Mouse (Mus musculus): ENCODE data around the gene Nceh1. TPM values are rescaled to one million over a fixed set of nuclear protein-coding genes. Genes with fewer than 3 reads are reported as not detected.

Nceh1 gene
- polyA plus RNA-seq, 1 experiment from 2014 or later, result 6.7 TPM

- no peak overlapping the region for H3K9ac ChIP-seq (replicated peaks; ENCODE audit: low read depth, low read length)
- H3K9me3 ChIP-seq (ENCODE audit: control insufficient read depth, low read depth, low read length), result no peaks in the 10 kb centered on the region
- H3K27me3 ChIP-seq (ENCODE audit: control insufficient read depth, insufficient read depth, low read length), result no peaks in the 10 kb centered on the region
- no peaks in the 10 kb centered on the region for H3K4me1 ChIP-seq (ENCODE audit: control insufficient read depth, insufficient read depth, low read length)
- H3K36me3 ChIP-seq (ENCODE audit: control insufficient read depth, insufficient read depth, low read length), result no peaks in the 10 kb centered on the region
- 57% methylated on average over 9 of the region's 9 CpGs for WGBS
- no peak overlapping the region for H3K4me3 ChIP-seq (ENCODE audit: low read depth, low read length)
- H3K4me2 ChIP-seq (replicated peaks; ENCODE audit: low read depth, low read length), result no peak overlapping the region
- no peak for ATAC-seq (ENCODE audit: insufficient number of reproducible peaks, insufficient read depth, low FRiP score, low read depth)
- no peak overlapping the region for H3K27ac ChIP-seq (ENCODE audit: low read length)
Measured at GRCm38 (mm10) chr3:27302339-27303022, 119.7 kb downstream of the Nceh1 start.

GRCm38 (mm10) chr3:27306815-27307214, 124.0 kb downstream of the Nceh1 start:
- WGBS, result 81% methylated on average over 10 of the region's 10 CpGs
- no peak overlapping the region for H3K4me3 ChIP-seq (ENCODE audit: low read depth, low read length)
- no peaks in the 10 kb centered on the region for H3K4me1 ChIP-seq (ENCODE audit: control insufficient read depth, insufficient read depth, low read length)
- ATAC-seq (ENCODE audit: insufficient number of reproducible peaks, insufficient read depth, low FRiP score, low read depth), result no peak
- no peaks in the 10 kb centered on the region for H3K27me3 ChIP-seq (ENCODE audit: control insufficient read depth, insufficient read depth, low read length)
- H3K9ac ChIP-seq (replicated peaks; ENCODE audit: low read depth, low read length), result no peak overlapping the region
- no peak overlapping the region for H3K4me2 ChIP-seq (replicated peaks; ENCODE audit: low read depth, low read length)
- H3K9me3 ChIP-seq (ENCODE audit: control insufficient read depth, low read depth, low read length), result no peaks in the 10 kb centered on the region
- H3K27ac ChIP-seq (ENCODE audit: low read length), result no peak overlapping the region
- no peaks in the 10 kb centered on the region for H3K36me3 ChIP-seq (ENCODE audit: control insufficient read depth, insufficient read depth, low read length)

- Histone ChIP-seq H3K4me2 (replicated peaks; ENCODE audit: low read depth, low read length) (no peak overlapping the region), H3K9me3 (ENCODE audit: control insufficient read depth, low read depth, low read length) (no peaks in the 10 kb centered on the region), H3K36me3 (ENCODE audit: control insufficient read depth, insufficient read depth, low read length) (no peaks in the 10 kb centered on the region), H3K4me3 (ENCODE audit: low read depth, low read length) (no peak overlapping the region), H3K27me3 (ENCODE audit: control insufficient read depth, insufficient read depth, low read length) (no peaks in the 10 kb centered on the region), H3K27ac (ENCODE audit: low read length) (no peak overlapping the region), H3K4me1 (ENCODE audit: control insufficient read depth, insufficient read depth, low read length) (no peaks in the 10 kb centered on the region), H3K9ac (replicated peaks; ENCODE audit: low read depth, low read length) (no peak overlapping the region)
- no peak for ATAC-seq (ENCODE audit: insufficient number of reproducible peaks, insufficient read depth, low FRiP score, low read depth)
- 94% methylated on average over 7 of the region's 7 CpGs for WGBS
Measured at GRCm38 (mm10) chr3:27310973-27311372, 128.2 kb downstream of the Nceh1 start.

- Histone ChIP-seq H3K9me3 (ENCODE audit: control insufficient read depth, low read depth, low read length) (no peaks in the 10 kb centered on the region), H3K4me3 (ENCODE audit: low read depth, low read length) (no peak overlapping the region), H3K27me3 (ENCODE audit: control insufficient read depth, insufficient read depth, low read length) (no peaks in the 10 kb centered on the region), H3K27ac (ENCODE audit: low read length) (no peak overlapping the region), H3K9ac (replicated peaks; ENCODE audit: low read depth, low read length) (no peak overlapping the region), H3K4me2 (replicated peaks; ENCODE audit: low read depth, low read length) (no peak overlapping the region), H3K4me1 (ENCODE audit: control insufficient read depth, insufficient read depth, low read length) (no peaks in the 10 kb centered on the region), H3K36me3 (ENCODE audit: control insufficient read depth, insufficient read depth, low read length) (no peaks in the 10 kb centered on the region)
- WGBS, result 85% methylated on average over 4 of the region's 4 CpGs
- no peak for ATAC-seq (ENCODE audit: insufficient number of reproducible peaks, insufficient read depth, low FRiP score, low read depth)
Measured at GRCm38 (mm10) chr3:27311475-27311874, 128.7 kb downstream of the Nceh1 start.

- Histone ChIP-seq H3K4me2 (replicated peaks; ENCODE audit: low read depth, low read length) (no peak overlapping the region), H3K4me3 (ENCODE audit: low read depth, low read length) (no peak overlapping the region), H3K9me3 (ENCODE audit: control insufficient read depth, low read depth, low read length) (no peaks in the 10 kb centered on the region), H3K36me3 (ENCODE audit: control insufficient read depth, insufficient read depth, low read length) (no peaks in the 10 kb centered on the region), H3K27ac (ENCODE audit: low read length) (no peak overlapping the region), H3K4me1 (ENCODE audit: control insufficient read depth, insufficient read depth, low read length) (peaks cover 6% of the 10 kb centered on the region; the same call in 1 of the 2 replicates), H3K9ac (replicated peaks; ENCODE audit: low read depth, low read length) (no peak overlapping the region), H3K27me3 (ENCODE audit: control insufficient read depth, insufficient read depth, low read length) (no peaks in the 10 kb centered on the region)
- no peak for ATAC-seq (ENCODE audit: insufficient number of reproducible peaks, insufficient read depth, low FRiP score, low read depth)
- WGBS, result 70% methylated on average over 2 of the region's 2 CpGs
Measured at GRCm38 (mm10) chr3:27314506-27315164, 131.9 kb downstream of the Nceh1 start.

- Histone ChIP-seq H3K4me1 (ENCODE audit: control insufficient read depth, insufficient read depth, low read length) (peaks cover 6% of the 10 kb centered on the region; the same call in 1 of the 2 replicates), H3K27ac (ENCODE audit: low read length) (no peak within 1 kb of the TSS; the same call in 1 of the 2 replicates), H3K9me3 (ENCODE audit: control insufficient read depth, low read depth, low read length) (no peaks in the 10 kb centered on the region), H3K27me3 (ENCODE audit: control insufficient read depth, insufficient read depth, low read length) (no peaks in the 10 kb centered on the region), H3K4me2 (replicated peaks; ENCODE audit: low read depth, low read length) (peak within 1 kb of the TSS; percentile 11; the same call in 1 of the 2 replicates), H3K36me3 (ENCODE audit: control insufficient read depth, insufficient read depth, low read length) (no peaks in the 10 kb centered on the region), H3K9ac (replicated peaks; ENCODE audit: low read depth, low read length) (no peak within 1 kb of the TSS), H3K4me3 (ENCODE audit: low read depth, low read length) (no peak within 1 kb of the TSS)
- ATAC-seq (ENCODE audit: insufficient number of reproducible peaks, insufficient read depth, low FRiP score, low read depth), result peak; percentile 49; the same call in 1 of the 2 replicates
- WGBS, result 68% methylated on average over 9 of the region's 9 CpGs
Measured at GRCm38 (mm10) chr3:27316559-27317287, 134.0 kb downstream of the Nceh1 start, which contains the start of gene Tnfsf10. TSS of gene Tnfsf10 (plus strand) at chr3:27317028.

GRCm38 (mm10) chr3:27317288-27318024, 134.7 kb downstream of the Nceh1 start:
- Histone ChIP-seq H3K9ac (replicated peaks; ENCODE audit: low read depth, low read length) (no peak overlapping the region), H3K4me1 (ENCODE audit: control insufficient read depth, insufficient read depth, low read length) (peaks cover 6% of the 10 kb centered on the region; the same call in 1 of the 2 replicates), H3K4me3 (ENCODE audit: low read depth, low read length) (no peak overlapping the region), H3K36me3 (ENCODE audit: control insufficient read depth, insufficient read depth, low read length) (no peaks in the 10 kb centered on the region), H3K9me3 (ENCODE audit: control insufficient read depth, low read depth, low read length) (no peaks in the 10 kb centered on the region), H3K27ac (ENCODE audit: low read length) (no peak overlapping the region; the same call in 1 of the 2 replicates), H3K4me2 (replicated peaks; ENCODE audit: low read depth, low read length) (0 out of 2 replicates have a peak overlapping the region, but pooled peaks have one; percentile 11), H3K27me3 (ENCODE audit: control insufficient read depth, insufficient read depth, low read length) (no peaks in the 10 kb centered on the region)
- ATAC-seq (ENCODE audit: insufficient number of reproducible peaks, insufficient read depth, low FRiP score, low read depth), result peak; percentile 33; the same call in 1 of the 2 replicates
- WGBS, result 22% methylated on average over 4 of the region's 4 CpGs

- no peak overlapping the region for H3K27ac ChIP-seq (ENCODE audit: low read length)
- peaks cover 6% of the 10 kb centered on the region; the same call in 1 of the 2 replicates for H3K4me1 ChIP-seq (ENCODE audit: control insufficient read depth, insufficient read depth, low read length)
- no peak overlapping the region for H3K4me3 ChIP-seq (ENCODE audit: low read depth, low read length)
- no peaks in the 10 kb centered on the region for H3K27me3 ChIP-seq (ENCODE audit: control insufficient read depth, insufficient read depth, low read length)
- no peak for ATAC-seq (ENCODE audit: insufficient number of reproducible peaks, insufficient read depth, low FRiP score, low read depth)
- H3K36me3 ChIP-seq (ENCODE audit: control insufficient read depth, insufficient read depth, low read length), result no peaks in the 10 kb centered on the region
- H3K4me2 ChIP-seq (replicated peaks; ENCODE audit: low read depth, low read length), result no peak overlapping the region
- WGBS, result 100% methylated on average over 1 of the region's 1 CpGs
- no peak overlapping the region for H3K9ac ChIP-seq (replicated peaks; ENCODE audit: low read depth, low read length)
- H3K9me3 ChIP-seq (ENCODE audit: control insufficient read depth, low read depth, low read length), result no peaks in the 10 kb centered on the region
Measured at GRCm38 (mm10) chr3:27319650-27320049, 136.9 kb downstream of the Nceh1 start.

Data from stomach, embryonic 14.5 days (tissue).